Mouse (Mus musculus): ENCODE measurements at regions not wholly inside any gene's neighbourhood (a gene's known extent, or its start where the extent isn't known, plus 50 kb on each side); places are given as distances from the start of the nearest gene placed in this dataset.

- TF ChIP-seq CTCF (IDR thresholded peaks at IDR 0.05; ENCODE audit: low read depth) (no peak), EP300 (IDR thresholded peaks at IDR 0.05; ENCODE audit: low read depth) (no peak)
Observed at GRCm38 (mm10) chr1:46966917-46967266, 74.2 kb upstream of the Slc39a10 start.
